Mouse (Mus musculus): ENCODE results near the gene Mfap2. TPM values are rescaled to one million over a fixed set of nuclear protein-coding genes. Genes with fewer than 3 reads are reported as not detected.

Gene Mfap2
- polyA plus RNA-seq, 1 experiment from 2014 or later = 14.6 TPM

GRCm38 (mm10) chr4:140963941-140964597, 46.1 kb upstream of the Mfap2 start:
- no peak for DNase-seq
- Histone ChIP-seq H3K27ac (ENCODE audit: low read depth) (peak overlapping the region; percentile 87), H3K27me3 (ENCODE audit: insufficient read depth, low read length) (no peaks in the 10 kb centered on the region), H3K9me3 (ENCODE audit: low read length) (no peaks in the 10 kb centered on the region), H3K4me1 (ENCODE audit: insufficient read depth) (peaks cover 29% of the 10 kb centered on the region), H3K9ac (replicated peaks) (no peak overlapping the region), H3K36me3 (replicated peaks; ENCODE audit: insufficient read depth, low read length) (peaks cover 17% of the 10 kb centered on the region; the same call in 1 of the 2 replicates), H3K4me3 (ENCODE audit: low read depth, low read length) (no peak overlapping the region), H3K4me2 (ENCODE audit: low read depth, low read length) (no peak overlapping the region)
- WGBS (ENCODE audit: insufficient replicate concordance) = 67% methylated on average over 9 of the region's 9 CpGs
- ATAC-seq = no peak
- TF ChIP-seq EP300 (IDR thresholded peaks at IDR 0.05; ENCODE audit: low read depth) (no peak), CTCF (IDR thresholded peaks at IDR 0.05; ENCODE audit: low read depth) (no peak)

GRCm38 (mm10) chr4:140964620-140965019, 45.6 kb upstream of the Mfap2 start:
- peak; percentile 77 for DNase-seq
- WGBS (ENCODE audit: insufficient replicate concordance) = 18% methylated on average over 7 of the region's 7 CpGs
- H3K27ac ChIP-seq (ENCODE audit: low read depth) = peak overlapping the region; percentile 31; the same call in 1 of the 2 replicates
- H3K36me3 ChIP-seq (replicated peaks; ENCODE audit: insufficient read depth, low read length) = peaks cover 17% of the 10 kb centered on the region; the same call in 1 of the 2 replicates
- H3K9me3 ChIP-seq (ENCODE audit: low read length) = no peaks in the 10 kb centered on the region
- no peaks in the 10 kb centered on the region for H3K27me3 ChIP-seq (ENCODE audit: insufficient read depth, low read length)
- no peak overlapping the region for H3K4me3 ChIP-seq (ENCODE audit: low read depth, low read length)
- peak; percentile 1; the same call in 1 of the 2 replicates for ATAC-seq
- H3K4me1 ChIP-seq (ENCODE audit: insufficient read depth) = peaks cover 28% of the 10 kb centered on the region
- H3K9ac ChIP-seq (replicated peaks) = no peak overlapping the region
- peak; percentile 95 for TF ChIP-seq CTCF (IDR thresholded peaks at IDR 0.05; ENCODE audit: low read depth)
- TF ChIP-seq EP300 (IDR thresholded peaks at IDR 0.05; ENCODE audit: low read depth) = no peak
- H3K4me2 ChIP-seq (ENCODE audit: low read depth, low read length) = no peak overlapping the region

- Histone ChIP-seq H3K9ac (replicated peaks) (no peak overlapping the region), H3K4me3 (ENCODE audit: low read depth, low read length) (no peak overlapping the region), H3K4me1 (ENCODE audit: insufficient read depth) (peaks cover 10% of the 10 kb centered on the region), H3K36me3 (replicated peaks; ENCODE audit: insufficient read depth, low read length) (peaks cover 39% of the 10 kb centered on the region), H3K27ac (ENCODE audit: low read depth) (no peak overlapping the region), H3K4me2 (ENCODE audit: low read depth, low read length) (no peak overlapping the region), H3K27me3 (ENCODE audit: insufficient read depth, low read length) (no peaks in the 10 kb centered on the region), H3K9me3 (ENCODE audit: low read length) (no peaks in the 10 kb centered on the region)
- DNase-seq = no peak
- no peak for TF ChIP-seq EP300 (IDR thresholded peaks at IDR 0.05; ENCODE audit: low read depth)
- TF ChIP-seq CTCF (IDR thresholded peaks at IDR 0.05; ENCODE audit: low read depth) = no peak
- ATAC-seq = no peak
- WGBS (ENCODE audit: insufficient replicate concordance) = 85% methylated on average over 11 of the region's 11 CpGs
These were observed 42.6 kb upstream of the Mfap2 start for GRCm38 (mm10) chr4:140967386-140968159.

GRCm38 (mm10) chr4:140971691-140972090, 38.5 kb upstream of the Mfap2 start:
- Histone ChIP-seq H3K4me2 (ENCODE audit: low read depth, low read length) (no peak overlapping the region), H3K27me3 (ENCODE audit: insufficient read depth, low read length) (no peaks in the 10 kb centered on the region), H3K9me3 (ENCODE audit: low read length) (no peaks in the 10 kb centered on the region), H3K4me1 (ENCODE audit: insufficient read depth) (peaks cover 5% of the 10 kb centered on the region; the same call in 1 of the 2 replicates), H3K9ac (replicated peaks) (no peak overlapping the region), H3K36me3 (replicated peaks; ENCODE audit: insufficient read depth, low read length) (peaks cover 64% of the 10 kb centered on the region), H3K4me3 (ENCODE audit: low read depth, low read length) (no peak overlapping the region), H3K27ac (ENCODE audit: low read depth) (no peak overlapping the region)
- no peak for ATAC-seq
- DNase-seq = no peak
- no peak for TF ChIP-seq CTCF (IDR thresholded peaks at IDR 0.05; ENCODE audit: low read depth)
- no peak for TF ChIP-seq EP300 (IDR thresholded peaks at IDR 0.05; ENCODE audit: low read depth)
- WGBS (ENCODE audit: insufficient replicate concordance) = 70% methylated on average over 13 of the region's 13 CpGs

- H3K9ac ChIP-seq (replicated peaks) = no peak overlapping the region
- H3K9me3 ChIP-seq (ENCODE audit: low read length) = no peaks in the 10 kb centered on the region
- no peak overlapping the region for H3K4me2 ChIP-seq (ENCODE audit: low read depth, low read length)
- ATAC-seq (no peak), DNase-seq (no peak)
- H3K4me3 ChIP-seq (ENCODE audit: low read depth, low read length) = no peak overlapping the region
- peaks cover 74% of the 10 kb centered on the region for H3K36me3 ChIP-seq (replicated peaks; ENCODE audit: insufficient read depth, low read length)
- no peak overlapping the region for H3K27ac ChIP-seq (ENCODE audit: low read depth)
- WGBS (ENCODE audit: insufficient replicate concordance) = 87% methylated on average over 6 of the region's 6 CpGs
- no peaks in the 10 kb centered on the region for H3K27me3 ChIP-seq (ENCODE audit: insufficient read depth, low read length)
- TF ChIP-seq CTCF (IDR thresholded peaks at IDR 0.05; ENCODE audit: low read depth) (no peak), EP300 (IDR thresholded peaks at IDR 0.05; ENCODE audit: low read depth) (no peak)
- H3K4me1 ChIP-seq (ENCODE audit: insufficient read depth) = peaks cover 12% of the 10 kb centered on the region
These were observed 35.8 kb upstream of the Mfap2 start for GRCm38 (mm10) chr4:140974408-140974807.

- H3K36me3 ChIP-seq (replicated peaks; ENCODE audit: insufficient read depth, low read length) = peaks cover 73% of the 10 kb centered on the region
- no peak overlapping the region for H3K4me3 ChIP-seq (ENCODE audit: low read depth, low read length)
- DNase-seq (no peak), ATAC-seq (peak; percentile 58)
- no peaks in the 10 kb centered on the region for H3K27me3 ChIP-seq (ENCODE audit: insufficient read depth, low read length)
- peaks cover 12% of the 10 kb centered on the region for H3K4me1 ChIP-seq (ENCODE audit: insufficient read depth)
- H3K4me2 ChIP-seq (ENCODE audit: low read depth, low read length) = no peak overlapping the region
- H3K9ac ChIP-seq (replicated peaks) = no peak overlapping the region
- 73% methylated on average over 7 of the region's 7 CpGs for WGBS (ENCODE audit: insufficient replicate concordance)
- no peaks in the 10 kb centered on the region for H3K9me3 ChIP-seq (ENCODE audit: low read length)
- no peak for TF ChIP-seq CTCF (IDR thresholded peaks at IDR 0.05; ENCODE audit: low read depth)
- TF ChIP-seq EP300 (IDR thresholded peaks at IDR 0.05; ENCODE audit: low read depth) = no peak
- H3K27ac ChIP-seq (ENCODE audit: low read depth) = peak overlapping the region; percentile 22; the same call in 1 of the 2 replicates
These were observed 34.9 kb upstream of the Mfap2 start for GRCm38 (mm10) chr4:140975356-140975755.
